29 mouse cellular contexts compared by ENCODE assay signal in the genomic region with DNA sequence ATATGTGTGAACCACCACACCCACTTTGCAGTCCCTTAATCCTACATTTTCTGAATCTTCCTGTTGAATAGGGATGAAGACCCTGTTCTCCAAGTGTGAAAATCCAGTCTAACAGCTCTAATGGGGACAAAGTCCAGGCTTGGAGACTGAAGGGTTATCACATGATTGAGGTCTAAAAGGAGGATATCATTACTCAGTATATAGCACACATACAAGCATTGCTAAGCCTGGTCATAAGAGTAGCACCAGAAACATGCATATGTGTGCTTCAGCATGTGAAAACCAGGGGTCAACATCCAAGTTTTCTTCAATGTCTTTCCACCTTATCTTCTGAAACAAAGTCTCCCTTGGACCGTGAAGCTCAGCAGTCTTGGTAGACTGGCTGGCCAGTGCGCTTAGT. TPM values are rescaled to one million over a fixed set of nuclear protein-coding genes. Genes with fewer than 3 reads are reported as not detected.
DNase-seq lines count a peak whose midpoint lies in the region; ATAC-seq and TF ChIP-seq lines count a peak whose summit lies in the region.
"Had no signal": no experiment of that assay in that cellular context is flagged by ENCODE, and none has a peak within 500 bp of the region (broad histone marks: within the 10 kb centered on the region; RNA-seq: fewer than 3 reads in every experiment).

No protein-coding gene starts in this region.

- H3K9ac ChIP-seq in intestine, embryonic 15.5 days, result no peak overlapping the region
- H3K9ac ChIP-seq in intestine, postnatal 0 days (ENCODE audit: low read depth, low read length), result no peak overlapping the region
- H3K9ac ChIP-seq: embryonic facial prominence, embryonic 12.5 days; forebrain, embryonic 13.5 days; forebrain, embryonic 15.5 days; forebrain, postnatal 0 days had no signal

- H3K27me3 ChIP-seq in intestine, embryonic 15.5 days (replicated peaks), result no peaks in the 10 kb centered on the region
- no peaks in the 10 kb centered on the region for H3K27me3 ChIP-seq in intestine, postnatal 0 days (replicated peaks; ENCODE audit: control insufficient read depth, insufficient read depth, low read length)
- no peaks in the 10 kb centered on the region for H3K27me3 ChIP-seq in splenic B cell, adult 2 months (ENCODE audit: control insufficient read depth, insufficient read depth, low read length, poor library complexity, severe bottlenecking)
- H3K27me3 ChIP-seq: embryonic facial prominence, embryonic 12.5 days; forebrain, embryonic 13.5 days; forebrain, embryonic 15.5 days; Patski had no signal

- DNase-seq in splenic B cell, adult 2 months (ENCODE audit: low read depth, low spot score), result peak; percentile 7
- DNase-seq in adrenal gland, postnatal 14 days, result no peak
- DNase-seq in heart, adult 9 months (ENCODE audit: low spot score in 2 of 2), result no peak
- no peak for DNase-seq in kidney, postnatal 25 days
- DNase-seq: adrenal gland, adult 8-10 months; cerebellum, adult 11 months; cerebellum, adult 18-20 months; cerebellum, adult 8-10 months; cerebellum, adult 9-11 months; cerebellum, postnatal 14 days; cerebellum, postnatal 36 days; forebrain, postnatal 0 days had no signal

- no peak for TF ChIP-seq CTCF in intestine, postnatal 0 days (IDR thresholded peaks at IDR 0.05; ENCODE audit: low read depth)

- no peaks in the 10 kb centered on the region for H3K36me3 ChIP-seq in intestine, embryonic 15.5 days
- 0 out of 2 replicates have a peak, but pooled peaks cover 4% of the 10 kb centered on the region for H3K36me3 ChIP-seq in intestine, postnatal 0 days (ENCODE audit: control insufficient read depth, insufficient read depth)
- H3K36me3 ChIP-seq in splenic B cell, adult 2 months (ENCODE audit: control insufficient read depth, insufficient read depth, low read length, poor library complexity, severe bottlenecking), result peaks cover 2% of the 10 kb centered on the region; the same call in 1 of the 2 replicates
- H3K36me3 ChIP-seq: forebrain, embryonic 15.5 days had no signal

- H3K9me3 ChIP-seq in intestine, embryonic 15.5 days, result no peaks in the 10 kb centered on the region
- H3K9me3 ChIP-seq in intestine, postnatal 0 days (ENCODE audit: control insufficient read depth), result no peaks in the 10 kb centered on the region
- H3K9me3 ChIP-seq: embryonic facial prominence, embryonic 10.5 days; embryonic facial prominence, embryonic 12.5 days; forebrain, embryonic 13.5 days; forebrain, embryonic 15.5 days; G1E had no signal

- no peak overlapping the region for H3K27ac ChIP-seq in intestine, embryonic 15.5 days
- no peak overlapping the region for H3K27ac ChIP-seq in intestine, postnatal 0 days (ENCODE audit: low read depth, low read length)
- H3K27ac ChIP-seq: embryonic facial prominence, embryonic 10.5 days; embryonic facial prominence, embryonic 12.5 days; forebrain, embryonic 13.5 days; forebrain, embryonic 15.5 days had no signal

- WGBS in intestine, embryonic 15.5 days, result 91% methylated on average over 2 of the region's 2 CpGs
- WGBS in intestine, postnatal 0 days, result 68% methylated on average over 2 of the region's 2 CpGs

- H3K4me3 ChIP-seq in intestine, embryonic 15.5 days (replicated peaks), result no peak overlapping the region
- no peak overlapping the region for H3K4me3 ChIP-seq in intestine, postnatal 0 days (ENCODE audit: low read depth, low read length)
- H3K4me3 ChIP-seq: embryonic facial prominence, embryonic 10.5 days; embryonic facial prominence, embryonic 12.5 days; forebrain, embryonic 13.5 days; forebrain, embryonic 15.5 days had no signal

- peak; percentile 76 for ATAC-seq in intestine, embryonic 15.5 days
- peak; percentile 83 for ATAC-seq in intestine, postnatal 0 days
- ATAC-seq: forebrain, embryonic 13.5 days; forebrain, embryonic 15.5 days; forebrain, postnatal 0 days; Patski had no signal

- H3K4me1 ChIP-seq in intestine, embryonic 15.5 days (replicated peaks), result peaks cover 9% of the 10 kb centered on the region
- no peaks in the 10 kb centered on the region for H3K4me1 ChIP-seq in intestine, postnatal 0 days (replicated peaks; ENCODE audit: control insufficient read depth, insufficient read depth, low read length)
- H3K4me1 ChIP-seq: embryonic facial prominence, embryonic 12.5 days had no signal

- no peak overlapping the region for H3K4me2 ChIP-seq in intestine, embryonic 15.5 days (replicated peaks)
- H3K4me2 ChIP-seq in intestine, postnatal 0 days (replicated peaks; ENCODE audit: low read depth), result no peak overlapping the region
- H3K4me2 ChIP-seq: embryonic facial prominence, embryonic 12.5 days; forebrain, embryonic 13.5 days; forebrain, embryonic 15.5 days had no signal

RNA-seq across cellular contexts. Expression of gene Rab22a, which starts 19.0 kb away (rescaled TPM):
- 31.8 and 33.6 TPM in 2 replicates for polyA plus RNA-seq in intestine, embryonic 15.5 days (2015; fragmentation: Nextera tagmentation; extraction: Ambion mirVana)
- 42.0 and 42.1 TPM in 2 replicates for polyA plus RNA-seq in intestine, postnatal 0 days (2015; fragmentation: Nextera tagmentation; extraction: Ambion mirVana)
- total RNA-seq in adrenal gland, postnatal 14 days (2021), result 33.0 and 35.4 TPM in 2 replicates

RNA-seq across cellular contexts. Expression of gene 1700010B08Rik, which starts 40.6 kb away (rescaled TPM):
- polyA plus RNA-seq in intestine, embryonic 15.5 days (2015; fragmentation: Nextera tagmentation; extraction: Ambion mirVana), result not detected in 2 replicates
- not detected in 2 replicates for polyA plus RNA-seq in intestine, postnatal 0 days (2015; fragmentation: Nextera tagmentation; extraction: Ambion mirVana)
- not detected in 2 replicates for total RNA-seq in adrenal gland, postnatal 14 days (2021)
- total RNA-seq: adrenal gland, adult 18-20 months; adrenal gland, postnatal 25 days; adrenal gland, postnatal 4 days; forebrain, postnatal 0 days; G1E had no signal
- polyA plus RNA-seq: activated CD4-positive, CD25-positive, alpha-beta regulatory T cell, adult 4 months; brain, embryonic 14.5 days; C2C12; cortical plate, adult 2 months; embryonic facial prominence, embryonic 10.5 days; embryonic facial prominence, embryonic 12.5 days; embryonic facial prominence, embryonic 14.5 days; forebrain, embryonic 11.5 days; forebrain, embryonic 13.5 days; forebrain, embryonic 15.5 days; forebrain, postnatal 0 days; G1E; Patski had no signal

RNA-seq across cellular contexts. Expression of gene Vapb, which starts 58.7 kb away (rescaled TPM):
- polyA plus RNA-seq in intestine, embryonic 15.5 days (2015; fragmentation: Nextera tagmentation; extraction: Ambion mirVana), result 13.3 and 14.5 TPM in 2 replicates
- polyA plus RNA-seq in intestine, postnatal 0 days (2015; fragmentation: Nextera tagmentation; extraction: Ambion mirVana), result 13.5 and 14.9 TPM in 2 replicates
- 134 and 142 TPM in 2 replicates for total RNA-seq in adrenal gland, postnatal 14 days (2021)
